Mouse (Mus musculus): ENCODE measurements at regions not wholly inside any gene's neighbourhood (a gene's known extent, or its start where the extent isn't known, plus 50 kb on each side); places are given as distances from the start of the nearest gene placed in this dataset.

GRCm38 (mm10) chr17:47089769-47090168, 79.4 kb upstream of the Ubr2 start:
- Histone ChIP-seq H3K9me3 (replicated peaks; ENCODE audit: control insufficient read depth, low read length) (peaks cover 10% of the 10 kb centered on the region; the same call in 1 of the 2 replicates), H3K9ac (ENCODE audit: low read length) (no peak overlapping the region), H3K27me3 (ENCODE audit: control insufficient read depth, insufficient read depth, low read length) (no peaks in the 10 kb centered on the region), H3K27ac (ENCODE audit: low read length) (no peak overlapping the region), H3K4me3 (replicated peaks; ENCODE audit: low read length) (no peak overlapping the region), H3K4me2 (ENCODE audit: low read depth, low read length) (no peak overlapping the region), H3K36me3 (ENCODE audit: control insufficient read depth, insufficient read depth, low read length) (no peaks in the 10 kb centered on the region), H3K4me1 (ENCODE audit: control insufficient read depth, insufficient read depth, low read length) (no peaks in the 10 kb centered on the region)
- WGBS = 83% methylated on average over 3 of the region's 3 CpGs
- no peak for ATAC-seq (ENCODE audit: insufficient read depth, low FRiP score)

GRCm38 (mm10) chr17:47069206-47069605, 58.9 kb upstream of the Ubr2 start:
- Histone ChIP-seq H3K9me3 (replicated peaks; ENCODE audit: control insufficient read depth, low read length) (no peaks in the 10 kb centered on the region), H3K4me1 (ENCODE audit: control insufficient read depth, insufficient read depth, low read length) (no peaks in the 10 kb centered on the region), H3K9ac (ENCODE audit: low read length) (no peak overlapping the region), H3K4me3 (replicated peaks; ENCODE audit: low read length) (no peak overlapping the region), H3K27me3 (ENCODE audit: control insufficient read depth, insufficient read depth, low read length) (no peaks in the 10 kb centered on the region), H3K27ac (ENCODE audit: low read length) (no peak overlapping the region), H3K36me3 (ENCODE audit: control insufficient read depth, insufficient read depth, low read length) (no peaks in the 10 kb centered on the region), H3K4me2 (ENCODE audit: low read depth, low read length) (no peak overlapping the region)
- ATAC-seq (ENCODE audit: insufficient read depth, low FRiP score) = no peak
- WGBS = 96% methylated on average over 2 of the region's 2 CpGs

GRCm38 (mm10) chr17:47065307-47065901, 55.0 kb upstream of the Ubr2 start:
- no peaks in the 10 kb centered on the region for H3K9me3 ChIP-seq (replicated peaks; ENCODE audit: control insufficient read depth, low read length)
- 71% methylated on average over 4 of the region's 4 CpGs for WGBS
- H3K4me3 ChIP-seq (replicated peaks; ENCODE audit: low read length) = no peak overlapping the region
- no peaks in the 10 kb centered on the region for H3K36me3 ChIP-seq (ENCODE audit: control insufficient read depth, insufficient read depth, low read length)
- no peaks in the 10 kb centered on the region for H3K4me1 ChIP-seq (ENCODE audit: control insufficient read depth, insufficient read depth, low read length)
- H3K9ac ChIP-seq (ENCODE audit: low read length) = no peak overlapping the region
- peak; percentile 17; the same call in 1 of the 2 replicates for ATAC-seq (ENCODE audit: insufficient read depth, low FRiP score)
- H3K4me2 ChIP-seq (ENCODE audit: low read depth, low read length) = no peak overlapping the region
- H3K27me3 ChIP-seq (ENCODE audit: control insufficient read depth, insufficient read depth, low read length) = no peaks in the 10 kb centered on the region
- H3K27ac ChIP-seq (ENCODE audit: low read length) = no peak overlapping the region

- H3K4me1 ChIP-seq (ENCODE audit: control insufficient read depth, insufficient read depth, low read length) = no peaks in the 10 kb centered on the region
- H3K9me3 ChIP-seq (replicated peaks; ENCODE audit: control insufficient read depth, low read length) = no peaks in the 10 kb centered on the region
- no peak overlapping the region for H3K4me3 ChIP-seq (replicated peaks; ENCODE audit: low read length)
- WGBS = 71% methylated on average over 14 of the region's 14 CpGs
- no peak overlapping the region for H3K27ac ChIP-seq (ENCODE audit: low read length)
- no peaks in the 10 kb centered on the region for H3K36me3 ChIP-seq (ENCODE audit: control insufficient read depth, insufficient read depth, low read length)
- H3K9ac ChIP-seq (ENCODE audit: low read length) = no peak overlapping the region
- H3K4me2 ChIP-seq (ENCODE audit: low read depth, low read length) = no peak overlapping the region
- ATAC-seq (ENCODE audit: insufficient read depth, low FRiP score) = peak; percentile 68; the same call in 1 of the 2 replicates
- H3K27me3 ChIP-seq (ENCODE audit: control insufficient read depth, insufficient read depth, low read length) = no peaks in the 10 kb centered on the region
Measured at GRCm38 (mm10) chr17:47064592-47065306, 54.4 kb upstream of the Ubr2 start.

GRCm38 (mm10) chr17:47064006-47064405, 53.6 kb upstream of the Ubr2 start:
- Histone ChIP-seq H3K27ac (ENCODE audit: low read length) (no peak overlapping the region), H3K9ac (ENCODE audit: low read length) (no peak overlapping the region), H3K4me1 (ENCODE audit: control insufficient read depth, insufficient read depth, low read length) (0 out of 2 replicates have a peak, but pooled peaks cover 3% of the 10 kb centered on the region), H3K27me3 (ENCODE audit: control insufficient read depth, insufficient read depth, low read length) (no peaks in the 10 kb centered on the region), H3K9me3 (replicated peaks; ENCODE audit: control insufficient read depth, low read length) (peaks cover under 1% of the 10 kb centered on the region; the same call in 1 of the 2 replicates), H3K4me2 (ENCODE audit: low read depth, low read length) (no peak overlapping the region), H3K36me3 (ENCODE audit: control insufficient read depth, insufficient read depth, low read length) (no peaks in the 10 kb centered on the region), H3K4me3 (replicated peaks; ENCODE audit: low read length) (no peak overlapping the region)
- WGBS = 84% methylated on average over 4 of the region's 4 CpGs
- ATAC-seq (ENCODE audit: insufficient read depth, low FRiP score) = no peak

- H3K4me1 ChIP-seq (ENCODE audit: control insufficient read depth, insufficient read depth, low read length) = 0 out of 2 replicates have a peak, but pooled peaks cover 3% of the 10 kb centered on the region
- no peaks in the 10 kb centered on the region for H3K36me3 ChIP-seq (ENCODE audit: control insufficient read depth, insufficient read depth, low read length)
- no peaks in the 10 kb centered on the region for H3K27me3 ChIP-seq (ENCODE audit: control insufficient read depth, insufficient read depth, low read length)
- no peak for ATAC-seq (ENCODE audit: insufficient read depth, low FRiP score)
- H3K9ac ChIP-seq (ENCODE audit: low read length) = no peak overlapping the region
- no peak overlapping the region for H3K27ac ChIP-seq (ENCODE audit: low read length)
- no peak overlapping the region for H3K4me2 ChIP-seq (ENCODE audit: low read depth, low read length)
- WGBS = 59% methylated on average over 8 of the region's 8 CpGs
- peaks cover 6% of the 10 kb centered on the region for H3K9me3 ChIP-seq (replicated peaks; ENCODE audit: control insufficient read depth, low read length)
- no peak overlapping the region for H3K4me3 ChIP-seq (replicated peaks; ENCODE audit: low read length)
Measured at GRCm38 (mm10) chr17:47061031-47061620, 50.8 kb upstream of the Ubr2 start.

All from stomach, embryonic 16.5 days (tissue).